Mouse (Mus musculus) C2C12 (cell line): ENCODE results near the gene Fosb. TPM values are rescaled to one million over a fixed set of nuclear protein-coding genes. Genes with fewer than 3 reads are reported as not detected.

Experiments used
- H3K27me3 ChIP-seq: one replicate; pipeline ENCODE4 v1.6.1; 2011; ENCODE audit not compliant: control insufficient read depth, insufficient read depth, insufficient read length
- H3K36me3 ChIP-seq: one replicate; pipeline ENCODE4 v1.6.1; 2011; ENCODE audit not compliant: control insufficient read depth, insufficient read depth
- H3K4me3 ChIP-seq: one replicate; pipeline ENCODE4 v1.5.1; 2011; ENCODE audit warnings: mild to moderate bottlenecking, control low read depth; ENCODE audit not compliant: poor library complexity, insufficient read depth, severe bottlenecking
- H3K79me2 ChIP-seq: one replicate; pipeline ENCODE4 v1.6.1; 2011; ENCODE audit not compliant: control insufficient read depth, insufficient read depth
- H3K79me3 ChIP-seq: one replicate; pipeline ENCODE4 v1.6.1; 2011; ENCODE audit warnings: low read depth, control low read depth
- H3ac ChIP-seq: one replicate; pipeline ENCODE3; 2011; ENCODE audit warnings: low read depth; ENCODE audit not compliant: control insufficient read depth, insufficient read length
- CEBPB ChIP-seq: IDR thresholded peaks from one replicate; pipeline ENCODE4 v1.6.1; 2011; ENCODE audit warnings: low read depth, mild to moderate bottlenecking, control low read depth, moderate library complexity
- CTCF ChIP-seq: IDR thresholded peaks from one replicate; pipeline ENCODE4 v1.5.1; 2011; ENCODE audit not compliant: control insufficient read depth, insufficient read depth, insufficient read length
- FOSL1 ChIP-seq: IDR thresholded peaks from one replicate; pipeline ENCODE4 v1.8.0; 2011; ENCODE audit warnings: mild to moderate bottlenecking, low read length; ENCODE audit not compliant: poor library complexity, insufficient read depth, severe bottlenecking
- MAX ChIP-seq: IDR thresholded peaks from one replicate; pipeline ENCODE4 v1.6.1; 2011; ENCODE audit warnings: mild to moderate bottlenecking, control low read depth
- MYOD1 ChIP-seq: IDR thresholded peaks from one replicate; pipeline ENCODE4 v1.6.1; 2011; ENCODE audit warnings: low read depth; ENCODE audit not compliant: control insufficient read depth, insufficient read length
- MYOG ChIP-seq: IDR thresholded peaks from one replicate; pipeline ENCODE4 v1.6.1; 2011; ENCODE audit not compliant: control insufficient read depth, insufficient read length; ENCODE audit errors: extremely low read depth
- USF1 ChIP-seq: IDR thresholded peaks from one replicate; pipeline ENCODE4 v1.6.1; 2011; ENCODE audit warnings: low read depth, mild to moderate bottlenecking, control low read depth, moderate library complexity
- polyA plus RNA-seq: library from polyadenylated mRNA; unstranded; fragments of >200 nt; fragmentation: generic; extraction: Trizol; gene quantifications from one replicate; pipeline ENCODE4 v1.2.1, GENCODE M21; 2012; ENCODE audit warnings: missing spikeins

Fosb gene
- polyA plus RNA-seq, 1 experiment: 1.4 TPM

DNA sequence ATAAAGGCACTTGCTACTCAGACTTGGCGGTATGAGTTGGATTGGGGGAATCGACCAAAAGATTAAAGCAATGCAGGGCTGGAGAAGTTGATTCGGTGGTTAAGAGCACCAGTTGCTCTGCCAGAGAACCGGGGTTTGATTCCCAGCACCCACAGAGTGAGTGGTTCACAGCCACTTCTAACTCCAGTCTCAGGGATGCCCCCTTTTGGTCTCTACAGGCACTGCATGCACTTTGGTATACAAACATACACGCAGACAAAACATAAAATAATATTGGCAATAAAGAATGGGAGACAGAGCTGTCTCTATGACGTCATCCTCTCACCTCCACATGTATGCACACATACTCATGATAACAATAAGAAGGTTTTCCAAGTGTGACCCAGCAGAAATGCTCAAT, 12.8 kb downstream of the Fosb start:
- no peak for TF ChIP-seq MYOG
- no peak for TF ChIP-seq MYOD1
- TF ChIP-seq CTCF: no peak
- TF ChIP-seq USF1: no peak
- TF ChIP-seq FOSL1: no peak
- TF ChIP-seq MAX: no peak
- H3K27me3 ChIP-seq: no peaks in the 10 kb centered on the region
- H3K4me3 ChIP-seq: no peak overlapping the region
- H3K36me3 ChIP-seq: no peaks in the 10 kb centered on the region
- no peaks in the 10 kb centered on the region for H3K79me3 ChIP-seq
- no peaks in the 10 kb centered on the region for H3K79me2 ChIP-seq
- H3ac ChIP-seq: no peak overlapping the region

DNA sequence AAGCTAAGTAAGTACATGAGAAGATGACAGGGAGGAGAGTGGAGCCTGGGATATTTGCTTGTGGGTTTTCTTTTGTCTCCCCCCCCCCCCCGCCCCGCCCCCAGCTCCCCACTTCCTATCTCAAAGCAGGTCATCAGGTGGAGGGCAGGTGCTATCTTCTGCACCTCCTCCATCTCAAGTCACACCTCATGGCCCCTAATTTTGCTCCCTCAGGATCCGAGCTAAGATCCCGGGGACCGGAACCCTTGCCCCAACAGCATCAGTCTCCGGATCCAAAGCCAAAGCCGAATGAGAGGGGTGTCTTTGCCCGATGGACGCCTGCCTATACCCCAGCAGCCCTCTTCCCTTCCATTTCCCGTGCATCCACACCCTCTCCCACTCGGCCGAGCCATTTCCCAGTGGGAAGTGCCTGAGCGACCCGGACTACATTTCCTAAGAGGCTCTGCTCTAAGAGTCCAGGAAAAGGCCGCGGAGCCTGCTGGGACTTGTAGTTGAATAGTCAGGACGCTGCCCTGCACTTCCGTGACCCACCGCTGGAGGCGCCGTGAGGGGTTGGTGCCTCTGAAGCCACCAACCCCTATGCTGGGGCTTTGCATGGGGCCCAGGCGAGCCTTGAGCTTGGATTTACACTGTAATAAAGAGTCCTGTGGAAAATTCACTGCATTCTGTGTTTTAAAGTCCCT, 14.2 kb downstream of the Fosb start:
- no peaks in the 10 kb centered on the region for H3K36me3 ChIP-seq
- no peak overlapping the region for H3ac ChIP-seq
- no peak for TF ChIP-seq FOSL1
- TF ChIP-seq CTCF: peak; percentile 69
- no peak overlapping the region for H3K4me3 ChIP-seq
- H3K79me3 ChIP-seq: no peaks in the 10 kb centered on the region
- no peaks in the 10 kb centered on the region for H3K79me2 ChIP-seq
- no peaks in the 10 kb centered on the region for H3K27me3 ChIP-seq

DNA sequence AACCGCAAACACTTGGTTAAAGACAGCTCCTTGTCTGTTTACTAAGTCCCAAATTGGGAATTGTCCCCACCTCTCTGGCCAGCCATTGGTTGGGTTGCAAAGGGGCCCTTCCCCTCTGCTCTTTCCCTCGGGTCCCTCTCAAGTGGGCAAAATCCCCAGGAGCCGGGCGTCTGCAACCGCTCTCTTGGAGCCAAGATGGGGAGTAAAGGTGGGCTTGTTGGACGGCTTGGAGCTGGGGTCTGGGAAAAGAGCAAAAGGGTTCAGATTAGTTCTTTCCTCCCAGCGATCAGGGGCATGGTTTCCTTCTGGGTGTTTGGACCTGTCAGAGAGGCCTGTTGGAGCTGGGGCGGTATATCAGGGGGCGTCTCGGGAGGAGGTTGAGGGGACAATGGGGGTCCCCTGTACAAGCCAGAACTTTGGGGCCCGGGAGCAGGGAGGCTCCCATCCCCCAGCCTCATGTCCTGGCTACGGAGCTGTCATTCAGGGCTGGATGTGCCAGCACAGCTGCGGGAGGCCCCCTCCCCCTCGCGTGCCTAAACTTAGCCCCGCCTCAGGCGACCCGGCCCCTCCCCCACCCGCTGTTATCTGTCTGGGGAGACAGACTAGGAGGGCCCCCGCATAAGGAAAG, 18.8 kb downstream of the Fosb start:
- H3ac ChIP-seq: peak overlapping the region; percentile 41
- no peaks in the 10 kb centered on the region for H3K79me2 ChIP-seq
- H3K79me3 ChIP-seq: no peaks in the 10 kb centered on the region
- H3K27me3 ChIP-seq: no peaks in the 10 kb centered on the region
- no peaks in the 10 kb centered on the region for H3K36me3 ChIP-seq
- peak overlapping the region; percentile 30 for H3K4me3 ChIP-seq
- TF ChIP-seq MYOD1 (peak; percentile 92), CTCF (no peak)

DNA sequence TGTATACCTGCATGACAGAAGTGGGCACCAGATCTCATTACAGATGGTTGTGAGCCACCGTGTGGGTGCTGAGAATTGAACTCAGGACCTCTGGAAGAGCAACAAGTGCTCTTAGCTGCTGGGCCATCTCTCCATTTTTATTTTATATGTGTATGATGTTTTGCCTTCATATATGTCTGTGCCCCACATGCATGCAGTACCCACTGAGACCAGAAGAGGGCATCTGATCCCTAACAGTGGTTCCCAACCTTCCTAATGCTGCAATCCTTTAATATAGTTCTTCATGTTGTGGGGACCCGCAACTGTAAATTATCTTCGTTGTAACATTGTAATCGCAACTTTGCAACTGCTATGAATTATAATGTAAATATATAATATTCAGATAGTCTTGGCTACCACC, 25.1 kb downstream of the Fosb start:
- TF ChIP-seq CTCF (peak; percentile 18), MYOD1 (no peak)
- H3K79me3 ChIP-seq: no peaks in the 10 kb centered on the region
- H3ac ChIP-seq: no peak overlapping the region
- no peaks in the 10 kb centered on the region for H3K36me3 ChIP-seq
- H3K79me2 ChIP-seq: no peaks in the 10 kb centered on the region
- H3K4me3 ChIP-seq: no peak overlapping the region
- H3K27me3 ChIP-seq: peaks cover 2% of the 10 kb centered on the region

DNA sequence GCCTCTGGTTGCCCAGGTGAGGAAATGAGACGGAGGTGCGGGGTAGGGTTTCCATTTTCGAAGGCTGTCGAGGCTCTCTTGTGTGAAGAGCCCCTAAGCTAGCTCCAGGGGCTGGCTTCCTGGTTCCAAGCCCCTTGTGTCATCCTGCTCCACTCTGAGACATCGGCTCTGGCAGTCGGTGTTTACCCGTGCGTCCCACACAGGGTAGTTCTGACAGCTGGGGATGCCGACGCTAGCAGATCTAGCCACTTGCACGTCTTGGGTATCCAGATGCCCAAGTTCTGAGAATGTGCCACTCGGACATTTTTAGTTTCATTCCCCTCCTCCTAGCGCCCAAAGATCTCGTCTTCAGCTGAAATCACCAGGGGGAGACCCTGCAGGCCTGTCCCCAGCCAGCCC, 26.4 kb downstream of the Fosb start:
- Histone ChIP-seq H3K4me3 (no peak overlapping the region), H3K36me3 (no peaks in the 10 kb centered on the region)
- no peak for TF ChIP-seq CEBPB

DNA sequence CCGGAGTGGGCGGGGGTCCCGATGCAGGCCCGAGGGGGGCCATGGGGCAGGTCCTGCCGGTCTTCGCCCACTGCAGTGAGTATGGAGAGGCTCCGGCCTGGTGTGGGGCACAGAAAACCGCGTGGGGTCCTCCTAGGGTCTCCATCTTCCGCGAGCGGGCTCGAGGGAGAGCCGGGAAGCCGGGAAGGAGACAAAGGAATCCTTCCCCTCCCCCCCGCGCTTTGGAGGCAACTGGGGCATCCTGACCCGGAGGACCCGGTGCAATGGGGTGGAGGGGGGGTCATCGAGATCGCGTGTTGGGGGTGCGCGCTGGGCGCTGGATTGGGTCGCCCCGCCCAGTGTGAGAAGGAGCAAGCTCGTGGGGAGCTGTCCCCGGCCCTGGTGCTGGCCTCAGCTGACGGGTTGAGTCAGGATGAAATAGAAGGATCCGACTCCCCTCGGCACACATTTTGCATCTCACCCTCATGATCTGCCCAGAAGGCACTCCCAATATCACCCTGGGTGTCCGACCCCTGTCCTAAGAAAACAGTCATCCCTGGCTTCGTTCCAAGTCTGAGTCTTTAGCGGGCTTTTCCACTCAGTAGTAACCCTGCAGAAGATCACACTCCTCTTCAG, 27.0 kb downstream of the Fosb start:
- Histone ChIP-seq H3K4me3 (peak overlapping the region; percentile 21), H3ac (peak overlapping the region; percentile 44), H3K79me2 (no peaks in the 10 kb centered on the region), H3K79me3 (no peaks in the 10 kb centered on the region), H3K36me3 (no peaks in the 10 kb centered on the region), H3K27me3 (peaks cover 18% of the 10 kb centered on the region)
- no peak for TF ChIP-seq CTCF
- TF ChIP-seq CEBPB: no peak
- no peak for TF ChIP-seq USF1
- no peak for TF ChIP-seq MYOG
- TF ChIP-seq MYOD1: no peak
- no peak for TF ChIP-seq FOSL1
- no peak for TF ChIP-seq MAX

More for the DNA sequence above, 26.4 kb downstream of the Fosb start:
- H3K27me3 ChIP-seq: peaks cover 13% of the 10 kb centered on the region
- no peaks in the 10 kb centered on the region for H3K79me3 ChIP-seq
- H3K79me2 ChIP-seq: no peaks in the 10 kb centered on the region
- H3ac ChIP-seq: no peak overlapping the region
